Comparison of ENCODE assay signal across 12 mouse cellular contexts in the genomic region with DNA sequence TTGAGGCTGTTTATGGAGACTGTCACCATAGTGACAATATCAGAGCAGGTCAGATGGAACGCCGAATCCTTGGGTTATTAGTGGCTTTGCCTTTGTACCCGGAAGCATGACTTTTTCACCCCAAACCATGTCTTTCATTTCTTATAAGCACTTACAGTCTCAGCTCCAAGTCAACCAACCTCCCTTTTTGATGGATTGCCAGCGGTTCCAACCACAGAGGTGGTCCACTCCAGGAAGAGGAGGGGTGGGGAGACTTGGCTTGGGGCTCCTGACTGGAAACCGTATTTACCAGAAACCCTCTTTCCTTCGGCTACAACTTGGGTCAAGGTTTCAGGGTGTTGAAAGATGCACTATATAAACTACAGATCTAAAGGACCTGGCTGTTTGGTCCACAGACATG. TPM values are rescaled to one million over a fixed set of nuclear protein-coding genes. Genes with fewer than 3 reads are reported as not detected.
A peak's percentile ranks its signal among the peaks of the same experiment; 100 is the strongest.
DNase-seq lines count a peak whose midpoint lies in the region; ATAC-seq and TF ChIP-seq lines count a peak whose summit lies in the region.
"Had no signal": no experiment of that assay in that cellular context is flagged by ENCODE, and none has a peak within 500 bp of the region (broad histone marks: within the 10 kb centered on the region; RNA-seq: fewer than 3 reads in every experiment).

No protein-coding gene starts in this region.

- H3K36me3 ChIP-seq in hindbrain, postnatal 0 days (ENCODE audit: insufficient read depth, low read length) = no peaks in the 10 kb centered on the region
- H3K36me3 ChIP-seq in hindbrain, embryonic 16.5 days (ENCODE audit: control insufficient read depth, insufficient read depth, low read length) = no peaks in the 10 kb centered on the region
- H3K36me3 ChIP-seq in macrophage (ENCODE audit: inconsistent target) = no peaks in the 10 kb centered on the region
- no peaks in the 10 kb centered on the region for H3K36me3 ChIP-seq in thymus, adult 2 months (ENCODE audit: control insufficient read depth, insufficient read depth, low read length)
- H3K36me3 ChIP-seq: hindbrain, embryonic 10.5 days had no signal

- WGBS in hindbrain, postnatal 0 days = 66% methylated on average over 6 of the region's 6 CpGs
- 75% methylated on average over 6 of the region's 6 CpGs for WGBS in hindbrain, embryonic 16.5 days
- WGBS in macrophage (ENCODE audit: missing documents) = 35% methylated on average over 4 of the region's 6 CpGs
- WGBS in thymus, adult 2 months = 41% methylated on average over 6 of the region's 6 CpGs

- no peak for TF ChIP-seq POLR2A in thymus, adult 2 months (IDR thresholded peaks at IDR 0.05; ENCODE audit: control insufficient read depth, extremely low read depth, insufficient read depth, low read length, poor library complexity)

- no peaks in the 10 kb centered on the region for H3K4me1 ChIP-seq in hindbrain, postnatal 0 days (ENCODE audit: insufficient read depth, low read length)
- H3K4me1 ChIP-seq in hindbrain, embryonic 16.5 days (ENCODE audit: control insufficient read depth, insufficient read depth, low read depth, low read length) = no peaks in the 10 kb centered on the region
- H3K4me1 ChIP-seq in thymus, adult 2 months (replicated peaks; ENCODE audit: control insufficient read depth, insufficient read depth, low read length) = no peaks in the 10 kb centered on the region

- TF ChIP-seq CTCF in hindbrain, postnatal 0 days (IDR thresholded peaks at IDR 0.05; ENCODE audit: low read depth) = no peak
- TF ChIP-seq CTCF in thymus, adult 2 months (IDR thresholded peaks at IDR 0.05; ENCODE audit: borderline replicate concordance, control insufficient read depth, extremely low read depth, insufficient read depth, low read length, poor library complexity) = no peak

- no peak overlapping the region for H3K9ac ChIP-seq in hindbrain, postnatal 0 days (replicated peaks; ENCODE audit: low read length)
- H3K9ac ChIP-seq in hindbrain, embryonic 16.5 days (ENCODE audit: low read depth, low read length) = no peak overlapping the region

- ATAC-seq in hindbrain, postnatal 0 days = no peak
- no peak for ATAC-seq in hindbrain, embryonic 16.5 days

- H3K27me3 ChIP-seq in hindbrain, postnatal 0 days (ENCODE audit: insufficient read depth, low read length) = no peaks in the 10 kb centered on the region
- H3K27me3 ChIP-seq in hindbrain, embryonic 16.5 days (replicated peaks; ENCODE audit: control insufficient read depth, insufficient read depth, low read length) = no peaks in the 10 kb centered on the region
- no peaks in the 10 kb centered on the region for H3K27me3 ChIP-seq in thymus, adult 2 months (ENCODE audit: control insufficient read depth, insufficient read depth, low read length)

- H3K4me2 ChIP-seq in hindbrain, postnatal 0 days (ENCODE audit: low read depth, low read length) = no peak overlapping the region
- no peak overlapping the region for H3K4me2 ChIP-seq in hindbrain, embryonic 16.5 days (ENCODE audit: low read length)

- 0 out of 2 replicates have a peak overlapping the region, but pooled peaks have one; percentile 2 for H3K27ac ChIP-seq in hindbrain, postnatal 0 days
- H3K27ac ChIP-seq in hindbrain, embryonic 16.5 days (ENCODE audit: low read depth, low read length) = no peak overlapping the region
- peak overlapping the region; percentile 50 for H3K27ac ChIP-seq in macrophage
- no peak overlapping the region for H3K27ac ChIP-seq in thymus, adult 2 months (ENCODE audit: control insufficient read depth, insufficient read depth, low read length)
- H3K27ac ChIP-seq: hindbrain, embryonic 10.5 days had no signal

- no peak for DNase-seq in hindbrain, postnatal 0 days (ENCODE audit: low spot score)
- DNase-seq in gastrocnemius, postnatal 25 days = peak; percentile 40
- peak; percentile 56 for DNase-seq in kidney, adult 9 months
- DNase-seq in thymus, adult 2 months = no peak
- no peak for DNase-seq in embryo, embryonic 11 days
- no peak for DNase-seq in spleen, postnatal 4 days (ENCODE audit: low spot score in 2 of 2)
- DNase-seq: adrenal gland, adult 8-10 months; right cerebral cortex, adult 18-20 months; thymus, postnatal 25 days had no signal

- no peak overlapping the region for H3K4me3 ChIP-seq in hindbrain, postnatal 0 days (ENCODE audit: low read length)
- no peak overlapping the region for H3K4me3 ChIP-seq in hindbrain, embryonic 16.5 days (ENCODE audit: low read length)
- H3K4me3 ChIP-seq in macrophage (ENCODE audit: inconsistent target) = no peak overlapping the region
- no peak overlapping the region for H3K4me3 ChIP-seq in thymus, adult 2 months (ENCODE audit: control insufficient read depth, insufficient read depth, low read length)
- H3K4me3 ChIP-seq: hindbrain, embryonic 10.5 days had no signal

- no peaks in the 10 kb centered on the region for H3K79me2 ChIP-seq in macrophage (ENCODE audit: inconsistent target)

- no peaks in the 10 kb centered on the region for H3K9me3 ChIP-seq in hindbrain, postnatal 0 days (ENCODE audit: low read length)
- H3K9me3 ChIP-seq in hindbrain, embryonic 16.5 days (ENCODE audit: control insufficient read depth, low read length) = peaks cover 2% of the 10 kb centered on the region

RNA-seq across cellular contexts. Expression of a gene that starts 16.7 kb away (rescaled TPM):
- total RNA-seq in hindbrain, postnatal 0 days (2014; rRNA removed) = 86.6 and 88.5 TPM in 2 replicates
- polyA plus RNA-seq in hindbrain, postnatal 0 days (2015; fragmentation: Nextera tagmentation; extraction: Ambion mirVana) = 310 and 315 TPM in 2 replicates
- 339 and 345 TPM in 2 replicates for polyA plus RNA-seq in hindbrain, embryonic 16.5 days (2015; fragmentation: Nextera tagmentation; extraction: Ambion mirVana)
- total RNA-seq in gastrocnemius, postnatal 25 days (2021) = 100 to 1,000 TPM; 472 to 500 TPM
- 100 to 1,000 TPM; 159 to 332 (median 238) TPM for total RNA-seq in macrophage (2018; cell fraction: chromatin; rRNA removed)
- 100 to 1,000 TPM; 379 to 591 (median 456) TPM for total RNA-seq in macrophage (2018; cell fraction: cytosol; rRNA removed)
- 100 to 1,000 TPM; 176 to 252 (median 211) TPM for total RNA-seq in macrophage (2018; cell fraction: nucleus; rRNA removed)
- 485 to 769 TPM (median 513 TPM) in 3 replicates for polyA plus RNA-seq in macrophage (2018)
- polyA plus RNA-seq in thymus, adult 2 months (2012; rRNA removed) = 167 and 213 TPM in 2 replicates

RNA-seq across cellular contexts. Expression of a gene that starts 45.1 kb away (rescaled TPM):
- total RNA-seq in hindbrain, postnatal 0 days (2014; rRNA removed) = 17.1 and 19.1 TPM in 2 replicates
- 462 and 467 TPM in 2 replicates for polyA plus RNA-seq in hindbrain, postnatal 0 days (2015; fragmentation: Nextera tagmentation; extraction: Ambion mirVana)
- 342 and 378 TPM in 2 replicates for polyA plus RNA-seq in hindbrain, embryonic 16.5 days (2015; fragmentation: Nextera tagmentation; extraction: Ambion mirVana)
- total RNA-seq in gastrocnemius, postnatal 25 days (2021) = 100 to 1,000 TPM; 423 to 444 TPM
- total RNA-seq in macrophage (2018; cell fraction: chromatin; rRNA removed) = 10 to 100 TPM in 15 of 26 experiments, 1 to 10 TPM in 11; 4.5 to 29.8 (median 11.4) TPM
- total RNA-seq in macrophage (2018; cell fraction: cytosol; rRNA removed) = 100 to 1,000 TPM; 133 to 252 (median 172) TPM
- total RNA-seq in macrophage (2018; cell fraction: nucleus; rRNA removed) = 10 to 100 TPM; 11.5 to 64.0 (median 23.6) TPM
- 137 to 180 TPM (median 157 TPM) in 3 replicates for polyA plus RNA-seq in macrophage (2018)
- 38.0 and 65.3 TPM in 2 replicates for polyA plus RNA-seq in thymus, adult 2 months (2012; rRNA removed)

Comparison
In these comparisons a context has a peak if more than half of its experiments do, and no peak if none do; other contexts are left out.
1. H3K27ac ChIP-seq: peak in hindbrain, postnatal 0 days (single experiment) and macrophage (single experiment); none in hindbrain, embryonic 16.5 days (single experiment) and thymus, adult 2 months (single experiment).
2. DNase-seq: peak in gastrocnemius, postnatal 25 days (single experiment) and kidney, adult 9 months (single experiment); none in hindbrain, postnatal 0 days (single experiment), thymus, adult 2 months (single experiment), embryo, embryonic 11 days (single experiment) and spleen, postnatal 4 days (0 of 2).